Mouse (Mus musculus) right cerebral cortex, postnatal 14 days (tissue): Measurements from ENCODE around the gene Ncoa4.
"Not testable (repeated sequence)": the region's sequence is repeated elsewhere in the genome, so short reads cannot be mapped to it uniquely, and the experiment has no call there.

Experiments used
- DNase-seq: peaks from one replicate; pipeline ENCODE4 v3.0.0; 2022

Gene Ncoa4

DNA sequence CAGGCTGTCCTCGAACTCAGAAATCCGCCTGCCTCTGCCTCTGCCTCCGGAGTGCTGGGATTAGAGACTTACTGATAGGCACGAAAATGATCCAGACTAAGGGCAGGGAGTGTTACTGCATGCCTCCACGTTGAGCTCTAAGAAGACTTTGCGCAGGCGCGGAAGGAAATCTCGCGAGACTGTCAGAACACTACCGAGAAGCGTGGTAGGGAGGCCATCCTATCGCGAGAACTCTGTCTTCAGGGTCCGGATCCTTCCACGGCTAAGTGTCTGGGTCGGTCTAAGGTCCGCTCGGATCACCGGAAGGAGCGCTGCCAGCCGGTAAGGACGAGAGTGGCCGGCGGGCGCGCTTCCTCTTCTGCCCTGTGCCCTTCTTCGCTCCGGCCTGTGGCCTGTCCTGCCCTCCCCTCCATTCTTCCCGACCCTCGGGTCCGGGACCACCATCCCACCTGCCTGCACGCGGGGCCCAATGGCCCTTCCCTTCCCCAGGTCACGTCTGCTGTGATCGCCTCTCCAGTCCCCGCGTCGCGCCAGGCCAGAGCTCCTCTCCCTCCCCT lies at the start of gene Ncoa4:
TSS of gene Ncoa4 (plus strand) at position 176 of the 557 bp plus-strand sequence.
- peak; percentile 99 for DNase-seq

GRCm38 (mm10) chr14:32112124-32112523 lies 47.5 kb upstream of the Ncoa4 start:
- DNase-seq, result not testable (repeated sequence)

DNA sequence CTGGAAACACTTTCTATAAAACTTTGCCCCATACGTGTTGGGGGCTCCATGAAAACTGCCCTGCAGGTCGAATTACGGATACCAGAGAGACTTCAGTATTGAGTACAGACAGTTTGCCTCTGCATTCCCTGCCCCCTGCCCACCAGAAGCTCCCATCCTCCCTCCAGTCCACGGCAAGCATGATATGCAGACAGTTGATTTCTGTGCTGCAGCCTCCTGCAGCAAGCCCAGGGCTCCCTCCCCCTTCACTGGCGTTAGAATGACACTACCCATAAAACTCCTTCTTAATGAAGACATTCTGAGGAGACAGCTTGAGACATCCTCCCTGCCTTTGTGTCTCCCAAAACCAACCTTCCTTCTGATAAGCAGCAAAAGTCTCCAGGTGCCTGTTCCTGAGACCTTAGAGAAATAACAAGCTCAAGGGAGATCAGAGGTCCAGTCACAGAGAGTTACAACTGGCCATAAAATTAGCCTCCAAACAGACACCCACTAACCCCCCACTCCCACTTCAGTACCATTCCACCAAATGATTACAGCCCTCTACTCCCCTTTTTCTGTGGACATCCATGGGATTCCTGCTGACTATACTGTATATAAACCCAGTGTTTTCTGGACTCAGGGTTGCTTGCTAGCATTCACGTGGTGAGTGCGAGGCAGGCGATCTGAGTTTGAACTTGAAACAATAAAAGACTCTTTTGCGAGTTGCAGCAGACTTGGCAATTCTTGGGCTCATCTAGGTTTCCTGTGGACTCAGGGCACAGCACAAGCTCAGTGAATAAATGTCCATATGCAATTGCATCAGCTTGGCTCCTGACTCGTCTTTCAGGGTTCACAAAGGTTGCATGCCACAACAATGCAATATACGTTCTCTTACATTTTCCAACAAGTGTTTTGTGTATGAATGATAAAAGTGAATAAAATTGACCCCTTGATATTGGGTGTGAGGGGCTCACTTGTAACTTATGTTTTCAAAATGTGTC lies 38.4 kb upstream of the Ncoa4 start:
- DNase-seq, result no peak

DNA sequence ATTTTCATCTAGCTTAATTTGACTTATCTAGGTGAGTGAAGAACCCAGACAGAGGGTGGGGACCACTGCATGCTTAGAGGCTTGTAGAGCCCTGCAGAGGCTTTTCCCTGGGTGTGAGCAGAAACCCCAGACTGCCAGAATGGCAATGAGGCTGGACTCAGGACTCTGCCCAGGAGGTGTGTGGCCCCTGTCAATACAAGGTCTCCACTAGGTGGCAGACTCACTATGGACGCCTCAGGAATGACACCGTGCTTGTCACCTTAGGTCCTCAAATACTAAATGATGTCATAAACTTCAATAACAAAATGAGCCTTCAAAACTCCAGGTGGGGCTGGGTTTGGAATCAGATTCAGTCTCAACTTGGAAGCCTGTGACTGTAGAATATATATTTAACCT lies 37.7 kb upstream of the Ncoa4 start:
- DNase-seq, result no peak

- DNase-seq, result no peak
Measured at GRCm38 (mm10) chr14:32124261-32124660, 35.4 kb upstream of the Ncoa4 start.

DNA sequence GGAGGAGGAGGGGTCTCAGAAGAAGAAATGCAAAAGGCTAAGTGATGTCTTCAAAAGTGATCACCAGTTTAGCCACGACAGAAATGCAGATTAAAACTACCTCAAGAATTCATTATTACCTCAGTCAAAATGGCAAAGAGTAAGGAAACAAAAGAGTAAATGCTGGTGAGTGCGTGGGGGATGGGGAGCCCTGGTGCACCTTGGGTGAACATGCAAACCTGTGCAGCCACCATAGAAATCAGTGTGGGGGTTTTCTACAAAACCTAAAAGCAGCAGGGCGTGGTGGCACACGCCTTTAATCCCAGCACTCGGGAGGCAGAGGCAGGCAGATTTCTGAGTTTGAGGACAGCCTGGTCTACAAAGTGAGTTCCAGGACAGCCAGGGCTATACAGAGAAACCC lies 34.4 kb upstream of the Ncoa4 start:
- not testable (repeated sequence) for DNase-seq

GRCm38 (mm10) chr14:32128409-32128808 lies 31.3 kb upstream of the Ncoa4 start:
- no peak for DNase-seq

DNA sequence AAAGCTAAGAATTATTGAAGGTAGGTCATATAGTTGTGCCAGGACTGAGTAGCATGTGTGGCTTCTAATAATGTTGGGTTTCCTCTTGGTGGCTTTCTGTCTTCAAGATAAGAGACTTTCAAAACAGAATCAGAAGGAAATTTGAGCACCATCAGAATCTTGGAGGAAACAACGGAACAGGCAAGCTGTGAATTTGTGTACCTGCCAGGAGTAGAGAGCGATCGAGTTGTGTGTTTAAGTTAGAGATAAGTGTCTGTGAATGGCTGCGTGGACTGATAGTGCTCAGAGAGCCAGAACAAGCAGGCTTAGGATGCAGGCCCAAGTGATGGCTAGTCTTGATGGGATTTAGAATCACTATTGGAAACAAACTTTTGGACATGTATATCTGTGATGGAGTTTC lies 27.8 kb upstream of the Ncoa4 start:
- DNase-seq, result no peak

- no peak for DNase-seq
Measured at GRCm38 (mm10) chr14:32134293-32134692, 25.4 kb upstream of the Ncoa4 start.

GRCm38 (mm10) chr14:32136467-32136866 lies 23.2 kb upstream of the Ncoa4 start:
- DNase-seq, result not testable (repeated sequence)

DNA sequence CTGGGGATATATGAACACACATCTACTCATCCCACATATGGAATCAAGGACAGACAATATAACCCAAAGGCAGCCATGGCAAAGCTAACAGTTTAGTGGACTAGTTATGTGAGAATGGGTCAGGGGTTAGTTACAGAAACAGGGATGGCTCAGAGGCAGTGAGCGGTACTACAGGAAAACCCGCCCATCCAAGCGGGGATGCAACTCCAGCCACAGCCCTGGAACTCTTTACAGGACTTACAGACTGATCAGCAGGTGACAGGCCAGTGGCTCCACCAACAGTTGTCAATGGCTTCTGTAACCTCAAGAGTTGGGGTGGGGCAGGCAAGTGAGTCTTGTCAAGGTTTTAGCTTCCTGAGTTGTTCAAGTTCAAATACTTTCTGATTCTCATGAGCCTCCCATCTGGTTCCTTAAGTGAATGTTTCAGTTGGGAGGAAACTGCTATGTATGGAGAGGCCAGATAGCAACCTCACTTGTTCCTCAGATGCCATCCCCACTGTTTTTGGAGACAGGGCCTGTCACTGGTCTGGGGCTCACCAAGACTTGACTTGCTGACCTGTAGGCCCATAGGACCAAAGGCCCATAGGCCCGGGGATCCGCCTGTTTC lies 19.2 kb upstream of the Ncoa4 start:
- no peak for DNase-seq

DNA sequence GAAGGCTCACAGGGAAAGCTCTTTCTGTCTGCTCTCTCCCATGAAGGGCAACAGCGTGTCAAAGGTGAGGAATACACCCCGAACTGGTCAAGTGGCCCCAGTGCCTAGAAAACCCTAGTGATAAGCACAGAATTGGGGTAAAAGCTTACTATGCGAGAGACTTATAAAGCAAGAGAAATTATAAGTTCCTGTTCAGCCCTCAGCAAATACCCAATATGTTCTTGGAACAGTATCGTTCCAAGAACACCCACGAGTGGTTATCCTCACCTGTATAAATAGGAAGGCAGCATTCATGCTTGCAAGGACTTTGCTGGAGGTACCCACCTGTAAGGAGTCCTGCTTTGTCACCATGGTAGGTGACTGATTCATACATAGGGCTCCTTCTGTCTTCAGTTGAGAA lies 17.9 kb upstream of the Ncoa4 start, which contains the start of gene Msmb:
TSS of gene Msmb (plus strand) at position 301 of the 400 bp plus-strand sequence.
- no peak for DNase-seq

GRCm38 (mm10) chr14:32144734-32145133 lies 14.9 kb upstream of the Ncoa4 start:
- DNase-seq, result no peak

GRCm38 (mm10) chr14:32145401-32145800 lies 14.3 kb upstream of the Ncoa4 start:
- no peak for DNase-seq

DNA sequence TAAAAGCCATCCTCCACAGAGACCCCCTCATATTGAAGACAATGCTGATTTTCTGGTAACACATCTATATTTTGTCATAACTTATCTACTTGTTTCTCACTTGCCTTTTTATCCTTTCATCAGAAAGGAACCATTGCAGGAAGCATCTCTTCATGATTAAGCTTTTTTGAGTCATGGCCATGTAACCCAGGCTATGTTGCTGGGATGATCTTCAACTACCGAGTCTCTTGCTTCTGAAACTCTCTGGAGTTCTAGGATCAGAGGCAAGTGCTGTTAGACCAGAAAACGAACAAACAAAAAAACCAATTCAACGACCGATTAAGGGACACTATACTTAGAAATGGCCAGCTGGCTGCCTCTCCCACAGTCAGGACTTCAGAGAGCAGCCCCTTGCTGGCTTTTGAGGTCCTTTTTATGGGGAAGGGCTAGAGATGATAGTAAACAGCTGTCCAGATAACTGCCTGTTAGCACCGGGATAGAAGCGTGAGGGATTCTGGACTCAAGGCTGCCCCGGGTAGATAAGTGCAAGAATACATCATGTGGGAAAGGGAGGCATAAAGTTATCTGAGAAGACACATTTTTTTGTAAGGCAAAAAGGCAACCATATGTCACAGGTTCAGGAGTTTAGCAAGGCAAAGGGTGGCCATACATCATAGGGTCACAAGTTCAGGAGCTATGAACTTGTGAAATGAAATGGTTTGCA lies 13.7 kb upstream of the Ncoa4 start:
- no peak for DNase-seq

DNA sequence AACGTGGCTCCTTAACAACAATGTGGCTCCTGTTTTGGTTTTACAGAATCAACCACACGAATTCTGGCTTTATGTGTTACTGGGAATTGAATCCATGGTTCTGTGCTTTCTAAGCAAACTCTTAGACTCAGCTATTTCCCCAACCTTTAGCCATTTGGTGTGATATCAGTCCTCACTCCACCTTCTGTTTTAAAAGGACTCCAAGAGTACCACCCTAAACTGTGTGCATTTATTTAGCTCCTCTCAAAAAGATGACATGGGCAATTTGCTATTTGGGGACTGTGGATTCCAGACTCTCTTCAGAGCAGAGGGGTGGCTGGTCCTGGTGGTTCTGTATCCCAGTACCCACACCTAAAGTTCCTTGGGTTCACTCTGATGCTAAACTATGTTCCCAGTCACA lies 13.1 kb upstream of the Ncoa4 start:
- no peak for DNase-seq

DNA sequence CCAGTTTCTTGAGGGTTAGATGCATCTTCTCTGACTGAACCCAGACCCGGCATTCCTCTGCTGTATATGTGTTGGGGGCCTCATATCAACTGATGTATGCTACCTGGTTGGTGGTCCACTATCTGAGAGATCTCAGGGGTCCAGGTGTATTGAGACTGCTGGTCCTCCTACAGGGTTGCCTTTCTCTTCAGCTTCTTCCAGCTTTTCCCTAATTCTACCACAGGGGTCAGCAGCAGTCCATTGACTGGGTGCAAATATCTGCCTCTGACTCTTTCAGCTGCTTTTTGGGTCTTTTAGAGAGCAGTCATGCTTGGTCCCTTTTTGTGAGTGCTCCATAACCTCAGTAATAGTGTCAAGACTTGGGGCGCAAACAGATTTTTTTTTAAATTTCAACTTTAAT lies 8.8 kb upstream of the Ncoa4 start:
- DNase-seq, result no peak

DNA sequence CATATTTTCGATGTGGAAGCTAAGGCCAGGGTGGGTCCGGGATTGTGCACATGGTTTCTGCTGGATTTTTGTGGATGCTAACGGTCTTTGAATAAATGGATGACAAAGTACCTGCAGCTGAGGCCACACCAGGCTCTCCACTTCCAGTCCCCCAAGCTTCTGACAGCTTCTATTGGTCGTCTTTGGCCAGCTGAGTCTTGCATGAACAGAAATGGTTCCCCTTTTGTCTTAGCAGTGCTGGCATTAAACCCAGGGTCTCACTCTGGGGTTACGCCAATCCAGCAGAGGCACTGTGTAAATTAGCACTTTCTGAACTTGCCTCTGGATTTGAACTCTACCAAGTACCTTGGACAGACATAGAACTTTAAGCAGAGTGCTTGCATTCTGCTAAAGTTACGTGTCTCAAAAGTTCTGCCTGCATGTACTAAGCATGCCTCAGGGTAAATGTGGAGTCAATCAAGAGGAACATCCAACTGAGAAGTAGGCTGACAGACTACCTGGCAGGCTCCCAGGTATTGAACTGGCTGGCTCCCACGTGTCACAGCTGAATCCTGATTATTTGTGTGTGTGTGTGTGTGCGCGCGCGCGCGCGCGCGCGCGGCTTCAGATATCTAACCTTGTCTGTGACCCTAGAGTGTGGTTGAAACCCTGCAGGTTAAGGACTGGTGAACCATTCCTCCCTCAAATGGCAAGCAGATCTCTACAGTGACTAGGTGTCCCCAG lies 7.3 kb upstream of the Ncoa4 start:
- DNase-seq, result no peak

DNA sequence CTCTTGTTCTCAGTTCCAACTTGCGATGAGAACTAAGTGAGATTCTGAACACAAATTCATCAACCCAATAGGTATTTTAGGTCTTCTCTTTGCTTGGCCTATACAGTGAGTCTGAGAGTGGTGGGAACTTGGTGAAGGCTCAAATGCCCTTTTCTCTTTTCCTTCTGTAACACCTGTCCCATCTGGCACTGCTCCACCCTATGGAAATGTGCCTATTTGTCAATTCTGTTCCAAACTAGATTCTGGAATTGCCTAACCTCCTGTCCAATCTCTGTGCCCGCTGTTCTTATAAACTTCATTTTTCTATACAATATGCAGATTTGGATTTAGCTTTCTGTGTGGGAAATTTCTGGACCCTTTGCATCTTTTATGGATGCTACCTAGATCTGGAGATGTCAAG lies 6.5 kb upstream of the Ncoa4 start:
- DNase-seq, result no peak

DNA sequence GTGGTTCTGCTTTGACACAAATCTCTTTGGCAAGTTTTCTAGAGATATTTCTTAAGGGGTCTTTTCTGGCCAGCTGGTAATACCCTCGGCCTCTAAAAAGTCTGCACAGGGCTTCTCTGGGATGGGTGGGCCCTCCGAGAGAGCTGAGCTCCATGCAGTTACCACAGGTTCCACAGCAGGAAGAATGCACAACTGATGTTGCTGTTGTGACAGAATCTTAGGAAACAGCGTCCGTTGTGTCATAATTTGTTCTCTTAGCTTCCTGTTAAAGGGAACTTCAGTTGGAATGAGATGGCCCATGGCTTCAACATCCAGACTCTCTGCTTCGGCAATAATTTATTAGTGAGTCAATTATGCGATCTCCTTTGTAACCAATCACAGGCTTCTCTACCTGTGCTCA lies 4.9 kb upstream of the Ncoa4 start:
- DNase-seq, result no peak

- DNase-seq, result no peak
Measured at GRCm38 (mm10) chr14:32159150-32159670, 455 bp upstream of the Ncoa4 start.

- no peak for DNase-seq
Measured at GRCm38 (mm10) chr14:32160563-32160962, 898 bp downstream of the Ncoa4 start.
